Mouse (Mus musculus) embryonic facial prominence, embryonic 11.5 days (tissue): ENCODE results near the gene Krt32. TPM values are rescaled to one million over a fixed set of nuclear protein-coding genes. Genes with fewer than 3 reads are reported as not detected.

Experiments
- ATAC-seq: fragments of 200-750 bp; cut with Nextera tagmentation; replicated peaks from 2 replicates; pipeline ENCODE4 v1.8.0; 2017; ENCODE audit warnings: low read depth; ENCODE audit not compliant: insufficient number of reproducible peaks, low FRiP score, low TSS enrichment
- DNase-seq: peaks from one replicate; pipeline ENCODE4 v3.0.0-alpha.2; 2015; ENCODE audit warnings: low spot score
- H3K27ac ChIP-seq: fragments of 300-500 bp; sonication (generic); replicated peaks from 2 replicates; pipeline ENCODE4 v1.5.1; 2014; ENCODE audit warnings: mild to moderate bottlenecking, low read depth, low read length, control low read depth
- H3K27me3 ChIP-seq: fragments of 300-500 bp; sonication (generic); 2 replicates; pipeline ENCODE4 v1.6.1; 2014; ENCODE audit warnings: mild to moderate bottlenecking, low read length, moderate library complexity, mixed read lengths; ENCODE audit not compliant: control insufficient read depth, insufficient read depth
- H3K36me3 ChIP-seq: fragments of 300-500 bp; sonication (generic); replicated peaks from 2 replicates; pipeline ENCODE4 v1.6.1; 2014; ENCODE audit warnings: low read depth, mild to moderate bottlenecking, low read length, moderate library complexity, mixed read lengths; ENCODE audit not compliant: control insufficient read depth, insufficient read depth
- H3K4me1 ChIP-seq: fragments of 300-500 bp; sonication (generic); 2 replicates; pipeline ENCODE4 v1.6.1; 2014; ENCODE audit warnings: low read length, mixed read lengths; ENCODE audit not compliant: control insufficient read depth, insufficient read depth
- H3K4me2 ChIP-seq: fragments of 300-500 bp; sonication (generic); 2 replicates; pipeline ENCODE4 v1.6.1; 2014; ENCODE audit warnings: low read depth, mild to moderate bottlenecking, control low read depth, low read length, moderate library complexity
- H3K4me3 ChIP-seq: fragments of 300-500 bp; sonication (generic); 2 replicates; pipeline ENCODE4 v1.5.1; 2014; ENCODE audit warnings: low read depth, low read length, control low read depth
- H3K9ac ChIP-seq: fragments of 300-500 bp; sonication (generic); replicated peaks from 2 replicates; pipeline ENCODE4 v1.6.1; 2014; ENCODE audit warnings: mild to moderate bottlenecking, control low read depth, low read length
- H3K9me3 ChIP-seq: fragments of 300-500 bp; sonication (generic); replicated peaks from 2 replicates; pipeline ENCODE4 v1.6.1; 2016; ENCODE audit warnings: mild to moderate bottlenecking, low read length, inconsistent platforms, mixed read lengths; ENCODE audit not compliant: control insufficient read depth
- WGBS: fragments of 180-500 bp; shearing (Covaris S2); extraction: QIAGEN DNeasy Blood & Tissue Kit; methylation state at CpG from one replicate; pipeline ENCODE4 v1.1.7; 2014; 5-methylcytosine and 5-hydroxymethylcytosine counted together
- polyA plus RNA-seq: library from polyadenylated mRNA; unstranded; fragments of >200 nt; fragmentation: Nextera tagmentation; extraction: Ambion mirVana; gene quantifications from 2 replicates; pipeline ENCODE4 v1.2.1, GENCODE M21; 2014

The Krt32 gene
- polyA plus RNA-seq, 1 experiment from 2014 or later = not detected

- no peak overlapping the region for H3K4me3 ChIP-seq
- no peaks in the 10 kb centered on the region for H3K36me3 ChIP-seq
- no peak for DNase-seq
- no peak overlapping the region for H3K4me2 ChIP-seq
- no peaks in the 10 kb centered on the region for H3K9me3 ChIP-seq
- H3K27ac ChIP-seq = no peak overlapping the region
- no peaks in the 10 kb centered on the region for H3K27me3 ChIP-seq
- ATAC-seq = no peak
- no peaks in the 10 kb centered on the region for H3K4me1 ChIP-seq
- WGBS = 74% methylated on average over 11 of the region's 11 CpGs
- H3K9ac ChIP-seq = no peak overlapping the region
Observed at GRCm38 (mm10) chr11:100112935-100113741, 25.1 kb upstream of the Krt32 start.

- no peaks in the 10 kb centered on the region for H3K36me3 ChIP-seq
- H3K4me1 ChIP-seq = no peaks in the 10 kb centered on the region
Observed at GRCm38 (mm10) chr11:100105576-100106122, 17.6 kb upstream of the Krt32 start, which contains the start of gene Krt36. Gene Krt36, minus strand, starts transcription at chr11:100105626.

GRCm38 (mm10) chr11:100102693-100103429 lies 14.8 kb upstream of the Krt32 start:
- ATAC-seq (no peak), DNase-seq (no peak)
- no peak overlapping the region for H3K27ac ChIP-seq
- no peaks in the 10 kb centered on the region for H3K36me3 ChIP-seq
- H3K9me3 ChIP-seq = no peaks in the 10 kb centered on the region
- H3K4me3 ChIP-seq = no peak overlapping the region
- no peaks in the 10 kb centered on the region for H3K4me1 ChIP-seq
- no peak overlapping the region for H3K9ac ChIP-seq
- H3K4me2 ChIP-seq = no peak overlapping the region
- H3K27me3 ChIP-seq = no peaks in the 10 kb centered on the region
- WGBS = 60% methylated on average over 15 of the region's 15 CpGs

More at GRCm38 (mm10) chr11:100105576-100106122, 17.6 kb upstream of the Krt32 start, which contains the start of gene Krt36:
- no peak for DNase-seq
- no peaks in the 10 kb centered on the region for H3K9me3 ChIP-seq
- H3K27ac ChIP-seq = no peak within 1 kb of the TSS
- H3K27me3 ChIP-seq = no peaks in the 10 kb centered on the region
- no peak within 1 kb of the TSS for H3K9ac ChIP-seq
- 88% methylated on average over 6 of the region's 6 CpGs for WGBS
- H3K4me3 ChIP-seq = no peak within 1 kb of the TSS
- ATAC-seq = no peak
- no peak within 1 kb of the TSS for H3K4me2 ChIP-seq

- no peak for ATAC-seq
- 79% methylated on average over 4 of the region's 4 CpGs for WGBS
Observed at GRCm38 (mm10) chr11:100100391-100100790, 12.4 kb upstream of the Krt32 start.

GRCm38 (mm10) chr11:100097819-100098218 lies 9.8 kb upstream of the Krt32 start:
- ATAC-seq (no peak), DNase-seq (no peak)
- H3K4me3 ChIP-seq = no peak overlapping the region
- no peaks in the 10 kb centered on the region for H3K9me3 ChIP-seq
- 62% methylated on average over 9 of the region's 9 CpGs for WGBS
- H3K4me1 ChIP-seq = no peaks in the 10 kb centered on the region
- H3K27ac ChIP-seq = no peak overlapping the region
- no peaks in the 10 kb centered on the region for H3K27me3 ChIP-seq
- no peaks in the 10 kb centered on the region for H3K36me3 ChIP-seq
- H3K4me2 ChIP-seq = no peak overlapping the region
- no peak overlapping the region for H3K9ac ChIP-seq

More at GRCm38 (mm10) chr11:100100391-100100790, 12.4 kb upstream of the Krt32 start:
- H3K4me3 ChIP-seq = no peak overlapping the region
- no peaks in the 10 kb centered on the region for H3K36me3 ChIP-seq
- H3K27me3 ChIP-seq = no peaks in the 10 kb centered on the region
- H3K4me2 ChIP-seq = no peak overlapping the region
- no peaks in the 10 kb centered on the region for H3K4me1 ChIP-seq
- no peak for DNase-seq
- H3K9ac ChIP-seq = no peak overlapping the region
- no peak overlapping the region for H3K27ac ChIP-seq
- H3K9me3 ChIP-seq = no peaks in the 10 kb centered on the region

- Histone ChIP-seq H3K4me1 (no peaks in the 10 kb centered on the region), H3K4me3 (no peak within 1 kb of the TSS), H3K9me3 (no peaks in the 10 kb centered on the region), H3K9ac (no peak within 1 kb of the TSS), H3K36me3 (no peaks in the 10 kb centered on the region), H3K4me2 (no peak within 1 kb of the TSS), H3K27me3 (no peaks in the 10 kb centered on the region), H3K27ac (no peak within 1 kb of the TSS)
- WGBS = 82% methylated on average over 9 of the region's 9 CpGs
- DNase-seq (no peak), ATAC-seq (no peak)
Observed at GRCm38 (mm10) chr11:100096141-100096540, 8.1 kb upstream of the Krt32 start, which contains the start of gene Krt35. Gene Krt35, minus strand, starts transcription at chr11:100096241.

GRCm38 (mm10) chr11:100088378-100089025 lies 476 bp upstream of the Krt32 start:
- no peaks in the 10 kb centered on the region for H3K27me3 ChIP-seq
- H3K4me2 ChIP-seq = no peak overlapping the region
- H3K4me3 ChIP-seq = no peak overlapping the region
- no peaks in the 10 kb centered on the region for H3K36me3 ChIP-seq
- ATAC-seq = no peak
- no peaks in the 10 kb centered on the region for H3K4me1 ChIP-seq
- no peaks in the 10 kb centered on the region for H3K9me3 ChIP-seq
- no peak for DNase-seq
- H3K9ac ChIP-seq = no peak overlapping the region
- no peak overlapping the region for H3K27ac ChIP-seq
- 65% methylated on average over 7 of the region's 7 CpGs for WGBS
